Mouse (Mus musculus): Measurements from ENCODE around the gene Eaf1. TPM values are rescaled to one million over a fixed set of nuclear protein-coding genes. Genes with fewer than 3 reads are reported as not detected.

Eaf1 gene
- polyA plus RNA-seq, 1 experiment from 2014 or later, result 11.9 TPM

GRCm38 (mm10) chr14:31556526-31557260 lies 62.5 kb downstream of the Eaf1 start:
- TF ChIP-seq CTCF (IDR thresholded peaks at IDR 0.05; ENCODE audit: low read depth) (no peak), EP300 (optimal IDR thresholded peaks at IDR 0.05) (no peak)
- Histone ChIP-seq H3K4me2 (replicated peaks; ENCODE audit: low read depth) (no peak overlapping the region), H3K27me3 (ENCODE audit: control insufficient read depth, insufficient read depth, low read length) (no peaks in the 10 kb centered on the region), H3K9me3 (ENCODE audit: control insufficient read depth, low read length) (no peaks in the 10 kb centered on the region), H3K4me1 (replicated peaks; ENCODE audit: control insufficient read depth, insufficient read depth) (no peaks in the 10 kb centered on the region), H3K9ac (ENCODE audit: low read length) (no peak overlapping the region), H3K4me3 (ENCODE audit: low read depth, low read length) (no peak overlapping the region), H3K27ac (replicated peaks) (no peak overlapping the region), H3K36me3 (ENCODE audit: control insufficient read depth, insufficient read depth, low read length) (no peaks in the 10 kb centered on the region)
- DNase-seq (ENCODE audit: low spot score) (no peak), ATAC-seq (ENCODE audit: low FRiP score, low TSS enrichment) (no peak)
- WGBS, result 84% methylated on average over 9 of the region's 9 CpGs

- H3K9me3 ChIP-seq (ENCODE audit: control insufficient read depth, low read length), result no peaks in the 10 kb centered on the region
- DNase-seq (ENCODE audit: low spot score), result no peak
- TF ChIP-seq CTCF (IDR thresholded peaks at IDR 0.05; ENCODE audit: low read depth), result no peak
- no peak for TF ChIP-seq EP300 (optimal IDR thresholded peaks at IDR 0.05)
- ATAC-seq (ENCODE audit: low FRiP score, low TSS enrichment), result no peak
- no peaks in the 10 kb centered on the region for H3K4me1 ChIP-seq (replicated peaks; ENCODE audit: control insufficient read depth, insufficient read depth)
- WGBS, result 90% methylated on average over 8 of the region's 8 CpGs
- H3K4me2 ChIP-seq (replicated peaks; ENCODE audit: low read depth), result no peak overlapping the region
- H3K9ac ChIP-seq (ENCODE audit: low read length), result no peak overlapping the region
- H3K4me3 ChIP-seq (ENCODE audit: low read depth, low read length), result no peak overlapping the region
- H3K36me3 ChIP-seq (ENCODE audit: control insufficient read depth, insufficient read depth, low read length), result no peaks in the 10 kb centered on the region
- no peak overlapping the region for H3K27ac ChIP-seq (replicated peaks)
- no peaks in the 10 kb centered on the region for H3K27me3 ChIP-seq (ENCODE audit: control insufficient read depth, insufficient read depth, low read length)
Measured at GRCm38 (mm10) chr14:31557273-31557672, 63.1 kb downstream of the Eaf1 start.

GRCm38 (mm10) chr14:31557784-31558183 lies 63.6 kb downstream of the Eaf1 start:
- H3K4me3 ChIP-seq (ENCODE audit: low read depth, low read length), result no peak overlapping the region
- WGBS, result 68% methylated on average over 9 of the region's 9 CpGs
- DNase-seq (ENCODE audit: low spot score) (no peak), ATAC-seq (ENCODE audit: low FRiP score, low TSS enrichment) (no peak)
- no peak overlapping the region for H3K9ac ChIP-seq (ENCODE audit: low read length)
- H3K36me3 ChIP-seq (ENCODE audit: control insufficient read depth, insufficient read depth, low read length), result no peaks in the 10 kb centered on the region
- H3K27me3 ChIP-seq (ENCODE audit: control insufficient read depth, insufficient read depth, low read length), result no peaks in the 10 kb centered on the region
- H3K9me3 ChIP-seq (ENCODE audit: control insufficient read depth, low read length), result no peaks in the 10 kb centered on the region
- no peak overlapping the region for H3K27ac ChIP-seq (replicated peaks)
- no peaks in the 10 kb centered on the region for H3K4me1 ChIP-seq (replicated peaks; ENCODE audit: control insufficient read depth, insufficient read depth)
- H3K4me2 ChIP-seq (replicated peaks; ENCODE audit: low read depth), result no peak overlapping the region
- TF ChIP-seq CTCF (IDR thresholded peaks at IDR 0.05; ENCODE audit: low read depth) (no peak), EP300 (optimal IDR thresholded peaks at IDR 0.05) (no peak)

- WGBS, result 54% methylated on average over 5 of the region's 5 CpGs
Measured at GRCm38 (mm10) chr14:31559216-31559615, 65.0 kb downstream of the Eaf1 start.

More at GRCm38 (mm10) chr14:31559216-31559615, 65.0 kb downstream of the Eaf1 start:
- Histone ChIP-seq H3K9me3 (ENCODE audit: control insufficient read depth, low read length) (no peaks in the 10 kb centered on the region), H3K4me1 (replicated peaks; ENCODE audit: control insufficient read depth, insufficient read depth) (no peaks in the 10 kb centered on the region), H3K27me3 (ENCODE audit: control insufficient read depth, insufficient read depth, low read length) (no peaks in the 10 kb centered on the region), H3K4me2 (replicated peaks; ENCODE audit: low read depth) (no peak overlapping the region), H3K27ac (replicated peaks) (no peak overlapping the region), H3K4me3 (ENCODE audit: low read depth, low read length) (no peak overlapping the region), H3K36me3 (ENCODE audit: control insufficient read depth, insufficient read depth, low read length) (no peaks in the 10 kb centered on the region), H3K9ac (ENCODE audit: low read length) (no peak overlapping the region)
- ATAC-seq (ENCODE audit: low FRiP score, low TSS enrichment), result no peak
- TF ChIP-seq EP300 (optimal IDR thresholded peaks at IDR 0.05), result no peak
- no peak for TF ChIP-seq CTCF (IDR thresholded peaks at IDR 0.05; ENCODE audit: low read depth)
- no peak for DNase-seq (ENCODE audit: low spot score)

Other genes with a start within 250 kb of the Eaf1 start
- 9.5 and 10.1 TPM in 2 replicates for gene Phf7, start 243.1 kb upstream of the Eaf1 start, polyA plus RNA-seq (2015; fragmentation: Nextera tagmentation; extraction: Ambion mirVana)
- 22.5 and 24.5 TPM in 2 replicates for gene Bap1, start 242.9 kb upstream of the Eaf1 start, polyA plus RNA-seq (2015; fragmentation: Nextera tagmentation; extraction: Ambion mirVana)
- 0.74 and 0.81 TPM in 2 replicates for gene Dnah1, start 170.5 kb upstream of the Eaf1 start, polyA plus RNA-seq (2015; fragmentation: Nextera tagmentation; extraction: Ambion mirVana)
- gene Capn7, start 157.8 kb upstream of the Eaf1 start, polyA plus RNA-seq (2015; fragmentation: Nextera tagmentation; extraction: Ambion mirVana), result 24.8 and 26.8 TPM in 2 replicates
- gene Sh3bp5, start 58.3 kb upstream of the Eaf1 start, polyA plus RNA-seq (2015; fragmentation: Nextera tagmentation; extraction: Ambion mirVana), result 9.9 and 10.9 TPM in 2 replicates
- gene Mettl6, start 641 bp downstream of the Eaf1 start, polyA plus RNA-seq (2015; fragmentation: Nextera tagmentation; extraction: Ambion mirVana), result 29.4 and 31.9 TPM in 2 replicates
- gene Colq, start 96.9 kb downstream of the Eaf1 start, polyA plus RNA-seq (2015; fragmentation: Nextera tagmentation; extraction: Ambion mirVana), result 0.91 and 1.2 TPM in 2 replicates
- gene Gm49387, start 146.5 kb downstream of the Eaf1 start, polyA plus RNA-seq (2015; fragmentation: Nextera tagmentation; extraction: Ambion mirVana), result 0.52 and 1.1 TPM in 2 replicates
- gene Btd, start 146.6 kb downstream of the Eaf1 start, polyA plus RNA-seq (2015; fragmentation: Nextera tagmentation; extraction: Ambion mirVana), result 17.0 and 17.5 TPM in 2 replicates
- 10.9 TPM in 2 replicates for gene Hacl1, start 146.9 kb downstream of the Eaf1 start, polyA plus RNA-seq (2015; fragmentation: Nextera tagmentation; extraction: Ambion mirVana)